Mouse (Mus musculus): Measurements from ENCODE around the gene Dera.

The Dera gene

GRCm38 (mm10) chr6:137901255-137901654 is 146.9 kb downstream of the Dera start:
- no peak for DNase-seq

All from kidney, adult 9 months (tissue).